Mouse (Mus musculus) kidney, adult 2 months (tissue): ENCODE measurements around the gene Sar1b. TPM values are rescaled to one million over a fixed set of nuclear protein-coding genes. Genes with fewer than 3 reads are reported as not detected.

Source experiments
- DNase-seq: peaks from one replicate; pipeline ENCODE4 v3.0.0; 2021
- H3K27ac ChIP-seq: fragments of 200-500 bp; 2 replicates; pipeline ENCODE4 v1.5.1; 2012; ENCODE audit warnings: low read depth, low read length, control low read depth, inconsistent platforms; ENCODE audit not compliant: insufficient read depth
- H3K27me3 ChIP-seq: fragments of 200-500 bp; replicated peaks from 2 replicates; pipeline ENCODE4 v1.6.1; 2012; ENCODE audit warnings: mild to moderate bottlenecking, moderate library complexity, low read length, inconsistent platforms; ENCODE audit not compliant: control insufficient read depth, insufficient read depth
- H3K36me3 ChIP-seq: fragments of 200-500 bp; 2 replicates; pipeline ENCODE4 v1.6.1; 2012; ENCODE audit warnings: mild to moderate bottlenecking, moderate library complexity, low read length, inconsistent platforms; ENCODE audit not compliant: control insufficient read depth, insufficient read depth
- H3K4me1 ChIP-seq: fragments of 200-500 bp; 2 replicates; pipeline ENCODE4 v1.6.1; 2011; ENCODE audit warnings: low read length; ENCODE audit not compliant: control insufficient read depth, insufficient read depth
- H3K4me3 ChIP-seq: fragments of 200-500 bp; 2 replicates; pipeline ENCODE4 v1.5.1; 2011; ENCODE audit warnings: mild to moderate bottlenecking, low read depth, low read length, control low read depth; ENCODE audit not compliant: insufficient read depth
- CTCF ChIP-seq: fragments of 200-500 bp; conservative IDR thresholded peaks from 2 replicates; pipeline ENCODE4 v1.5.1; 2011; ENCODE audit warnings: low read depth, mild to moderate bottlenecking, control low read depth, low read length, moderate library complexity, mixed read lengths; ENCODE audit not compliant: insufficient read depth, insufficient read length
- POLR2A ChIP-seq: fragments of 200-500 bp; IDR thresholded peaks from one replicate; pipeline ENCODE4 v1.6.1; 2011; ENCODE audit warnings: low read depth, low read length, control low read depth
- WGBS: fragments of 180-500 bp; shearing (Covaris S2); methylation state at CpG from one replicate; pipeline ENCODE4 v1.1.7; 2018; 5-methylcytosine and 5-hydroxymethylcytosine counted together
- polyA plus RNA-seq: library from polyadenylated mRNA; depleted of rRNA; stranded (reverse); fragments of >200 nt; gene quantifications from 2 replicates; pipeline ENCODE4 v1.2.3, GENCODE M21; 2012

Sar1b gene
- polyA plus RNA-seq, 1 experiment: 62.2 TPM

DNA sequence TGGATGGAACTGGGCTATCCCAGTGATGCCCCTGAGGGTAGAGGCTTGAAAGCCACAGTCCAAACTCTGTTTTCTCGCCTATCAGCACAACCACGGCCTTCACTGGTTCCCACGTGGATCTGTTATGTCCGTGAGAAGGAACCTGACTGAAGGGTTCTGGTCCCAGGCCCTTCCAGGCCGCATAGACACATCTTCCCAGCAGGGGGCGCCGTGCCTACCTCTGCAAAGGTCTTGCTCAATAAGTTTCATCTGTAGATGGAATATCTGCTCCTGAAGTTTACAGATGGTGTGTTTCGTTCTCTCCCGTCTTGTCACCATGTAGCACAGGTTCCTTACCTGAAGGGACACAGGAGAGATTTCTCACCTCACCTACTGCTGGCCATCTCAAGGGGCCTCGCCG is 57.4 kb downstream of the Sar1b start:
- Histone ChIP-seq H3K27me3 (no peaks in the 10 kb centered on the region), H3K36me3 (no peaks in the 10 kb centered on the region; the same call in 1 of the 2 replicates), H3K27ac (no peak overlapping the region), H3K4me1 (peaks cover 14% of the 10 kb centered on the region; the same call in 1 of the 2 replicates), H3K4me3 (no peak overlapping the region)
- peak; percentile 84 for DNase-seq
- TF ChIP-seq CTCF (peak; percentile 95), POLR2A (no peak)
- whole genome bisulfite sequencing: 30% methylated on average over 11 of the region's 11 CpGs

DNA sequence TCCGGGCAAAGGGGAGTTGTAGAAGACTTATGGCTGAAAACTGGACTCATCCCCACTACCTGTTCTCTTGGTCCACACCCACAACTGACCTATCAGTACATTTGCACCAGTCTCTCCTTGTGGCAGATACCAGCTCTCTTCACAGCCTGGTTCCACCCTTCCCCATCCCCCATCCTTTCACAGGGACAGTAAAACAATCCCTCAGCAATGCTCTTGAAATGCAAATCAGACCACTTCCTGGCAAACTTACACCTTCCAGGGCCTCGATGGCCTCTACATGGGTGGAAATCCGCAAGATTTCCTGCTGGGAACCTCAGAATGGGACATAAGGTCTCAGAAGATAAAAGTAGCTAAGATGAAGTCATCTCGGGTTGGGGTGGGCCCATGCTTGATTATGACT is 59.2 kb downstream of the Sar1b start:
- no peak for DNase-seq
- 63% methylated on average over 4 of the region's 4 CpGs for WGBS
- Histone ChIP-seq H3K4me1 (peaks cover 16% of the 10 kb centered on the region; the same call in 1 of the 2 replicates), H3K27me3 (no peaks in the 10 kb centered on the region), H3K4me3 (no peak overlapping the region), H3K36me3 (no peaks in the 10 kb centered on the region; the same call in 1 of the 2 replicates), H3K27ac (no peak overlapping the region)
- TF ChIP-seq CTCF: no peak
- no peak for TF ChIP-seq POLR2A

DNA sequence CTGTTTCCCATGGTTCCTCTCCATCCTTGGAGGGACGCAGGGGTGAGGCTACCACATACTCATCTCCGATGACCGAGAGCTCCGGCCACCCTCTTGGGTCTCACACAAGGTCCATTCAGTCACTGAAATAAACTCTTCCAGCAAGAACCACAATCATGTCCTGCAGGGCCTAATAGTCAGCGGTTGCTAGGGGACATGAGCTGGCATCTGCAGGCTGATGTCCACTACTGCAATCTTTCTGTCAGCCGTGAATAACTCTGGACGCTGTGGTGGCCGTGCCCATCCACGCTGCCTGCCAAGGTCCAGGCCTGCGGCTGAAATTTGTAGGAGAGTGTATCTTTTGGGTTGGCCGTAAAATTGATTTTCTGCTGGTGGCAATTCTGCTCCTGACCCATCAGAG is 59.8 kb downstream of the Sar1b start:
- peaks cover 13% of the 10 kb centered on the region; the same call in 1 of the 2 replicates for H3K4me1 ChIP-seq
- DNase-seq: no peak
- 89% methylated on average over 11 of the region's 11 CpGs for WGBS
- no peak overlapping the region for H3K27ac ChIP-seq
- H3K36me3 ChIP-seq: no peaks in the 10 kb centered on the region; the same call in 1 of the 2 replicates
- TF ChIP-seq CTCF: no peak
- TF ChIP-seq POLR2A: no peak
- H3K4me3 ChIP-seq: no peak overlapping the region
- no peaks in the 10 kb centered on the region for H3K27me3 ChIP-seq

DNA sequence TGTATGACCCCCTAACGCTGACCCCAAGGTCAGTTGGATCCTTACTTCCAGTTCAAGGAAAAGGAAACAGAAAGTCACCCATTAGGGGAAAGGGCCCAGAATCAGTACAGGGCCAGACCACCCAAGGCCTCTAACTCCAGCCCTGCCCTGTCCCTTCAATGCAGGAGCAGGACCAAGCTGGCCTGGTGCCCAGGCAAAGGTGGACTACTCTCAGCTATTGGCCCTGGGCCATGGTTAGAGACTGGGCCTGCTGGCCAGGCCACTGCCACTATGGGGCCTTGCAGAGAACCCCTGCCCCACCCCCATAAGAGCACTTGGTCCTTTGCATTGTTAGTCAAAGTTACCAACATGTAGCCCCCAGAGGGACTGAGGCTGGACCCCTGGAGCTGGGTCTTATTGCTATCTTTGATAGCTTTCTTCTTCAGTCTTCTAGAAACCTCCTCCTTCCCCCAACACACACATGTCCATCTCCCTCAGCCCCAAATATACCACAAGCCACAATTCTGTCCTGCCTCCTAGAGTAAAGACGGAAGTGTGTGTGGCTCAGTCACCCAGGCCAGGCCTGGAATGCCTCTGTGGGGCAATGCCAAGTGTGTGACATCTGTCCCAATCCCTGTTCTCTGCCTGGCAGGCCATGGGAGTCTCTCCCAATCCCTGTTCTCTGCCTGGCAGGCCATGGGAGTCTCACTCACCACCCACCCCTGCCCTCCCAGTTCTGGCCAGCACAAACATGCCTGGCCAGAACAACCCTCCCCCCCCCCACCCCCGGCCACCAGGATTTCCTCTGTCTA is 60.7 kb downstream of the Sar1b start:
- Histone ChIP-seq H3K4me1 (peaks cover 12% of the 10 kb centered on the region; the same call in 1 of the 2 replicates), H3K4me3 (no peak overlapping the region), H3K27ac (0 out of 2 replicates have a peak overlapping the region, but pooled peaks have one; percentile 2), H3K36me3 (no peaks in the 10 kb centered on the region; the same call in 1 of the 2 replicates), H3K27me3 (no peaks in the 10 kb centered on the region)
- TF ChIP-seq CTCF: no peak
- TF ChIP-seq POLR2A: no peak
- DNase-seq: peak; percentile 94
- WGBS: 74% methylated on average over 3 of the region's 3 CpGs

DNA sequence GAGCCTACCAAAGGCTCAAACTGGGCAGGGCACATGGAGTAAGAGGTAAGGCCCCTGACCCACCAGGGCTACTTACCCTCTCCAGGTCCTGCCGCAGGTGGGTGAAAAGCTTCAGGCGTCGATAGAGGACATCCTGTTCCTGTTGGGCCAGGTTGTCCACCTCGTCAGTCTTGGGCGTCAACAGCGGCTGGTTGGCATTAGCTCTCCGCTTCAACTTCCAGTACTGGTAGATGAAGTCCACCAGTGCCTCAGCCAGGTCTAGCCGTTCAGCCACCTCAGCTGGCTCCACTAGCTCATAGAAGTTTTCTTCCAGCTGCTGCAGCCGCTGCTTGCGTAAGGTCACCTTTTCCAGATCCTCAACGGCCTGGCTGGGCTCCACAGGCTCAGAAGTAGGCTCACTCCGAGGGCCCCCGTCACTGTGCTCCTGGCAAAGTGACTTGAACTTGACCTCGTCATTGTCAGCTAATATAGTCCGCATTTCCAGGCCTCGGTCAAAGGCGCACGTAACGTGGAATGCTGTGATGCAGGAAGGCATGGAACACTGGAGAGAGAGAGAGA is 61.5 kb downstream of the Sar1b start:
- Histone ChIP-seq H3K4me3 (no peak overlapping the region), H3K27me3 (no peaks in the 10 kb centered on the region), H3K27ac (peak overlapping the region; percentile 5; the same call in 1 of the 2 replicates), H3K36me3 (no peaks in the 10 kb centered on the region; the same call in 1 of the 2 replicates), H3K4me1 (peaks cover 12% of the 10 kb centered on the region; the same call in 1 of the 2 replicates)
- peak; percentile 43 for DNase-seq
- TF ChIP-seq CTCF (no peak), POLR2A (no peak)
- WGBS: 81% methylated on average over 19 of the region's 19 CpGs

DNA sequence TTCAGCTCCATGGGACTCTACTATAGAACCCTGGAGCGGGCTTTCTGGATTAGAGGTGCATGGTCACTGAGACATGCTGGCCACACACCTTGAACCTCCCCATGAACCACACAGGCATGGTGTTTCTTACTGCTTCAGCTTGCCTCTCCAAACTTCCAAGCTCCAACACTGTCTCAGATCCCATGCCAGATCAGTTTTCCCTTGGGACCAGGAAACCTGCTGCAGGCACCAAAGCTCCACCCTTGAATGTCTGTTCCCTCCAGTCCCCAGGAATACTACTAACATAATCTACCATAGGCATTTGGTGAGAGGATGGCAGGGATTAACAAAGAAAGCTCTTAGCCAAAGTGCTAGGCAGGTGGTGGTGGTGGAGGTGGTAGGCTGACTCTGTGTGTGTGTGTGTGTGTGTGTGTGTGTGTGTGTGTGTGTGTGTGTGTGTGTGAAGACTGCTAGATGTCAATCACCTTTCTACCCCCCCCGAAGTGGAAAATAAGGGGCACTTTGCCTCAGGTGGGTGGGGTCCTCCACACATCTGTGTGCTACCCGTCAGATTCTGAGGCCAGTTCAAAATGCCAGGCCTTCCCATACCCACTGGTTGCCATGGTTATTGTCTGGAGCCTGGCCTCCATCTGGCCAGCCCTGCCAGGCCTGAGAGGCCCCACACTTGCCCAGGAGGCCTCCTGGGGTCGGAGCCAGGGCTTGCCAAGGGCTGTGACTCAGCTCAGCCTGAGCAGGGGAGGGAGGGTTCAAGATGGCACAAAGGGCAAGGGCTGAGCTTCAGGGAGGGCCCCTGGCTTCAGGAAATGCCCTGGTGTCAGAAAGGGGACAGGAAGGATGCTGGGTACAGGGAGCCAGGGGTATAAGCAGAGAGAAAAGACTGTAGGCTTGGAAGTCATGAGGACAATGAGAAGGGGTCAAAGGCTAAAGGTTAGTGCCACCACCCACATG is 68.7 kb downstream of the Sar1b start:
- TF ChIP-seq POLR2A: no peak
- TF ChIP-seq CTCF: no peak
- H3K4me3 ChIP-seq: no peak overlapping the region
- H3K36me3 ChIP-seq: peaks cover 3% of the 10 kb centered on the region
- 0 out of 2 replicates have a peak overlapping the region, but pooled peaks have one; percentile 19 for H3K27ac ChIP-seq
- no peaks in the 10 kb centered on the region for H3K27me3 ChIP-seq
- WGBS: 54% methylated on average over 4 of the region's 4 CpGs
- DNase-seq: peak; percentile 90
- peaks cover 12% of the 10 kb centered on the region; the same call in 1 of the 2 replicates for H3K4me1 ChIP-seq

DNA sequence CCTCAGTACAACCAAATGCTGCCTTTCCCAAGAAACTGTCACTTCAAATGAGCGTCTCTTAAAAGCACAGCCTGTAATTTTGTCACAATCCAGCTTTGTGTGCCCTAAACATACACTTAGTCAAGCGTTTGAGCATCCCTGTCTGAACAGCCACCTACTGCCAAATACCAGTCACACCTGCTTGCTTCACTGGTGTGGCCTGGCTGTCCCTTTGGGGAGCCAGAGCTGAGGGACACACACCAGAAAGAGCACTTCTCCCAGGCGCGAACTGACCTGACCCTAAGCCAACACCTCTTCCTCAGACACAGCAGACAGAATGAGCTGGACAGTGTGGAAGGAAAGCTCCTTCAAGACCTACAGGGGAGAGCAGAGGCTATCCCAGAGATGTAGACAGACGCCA is 69.5 kb downstream of the Sar1b start:
- no peak for DNase-seq
- Histone ChIP-seq H3K36me3 (peaks cover 3% of the 10 kb centered on the region; the same call in 1 of the 2 replicates), H3K4me3 (no peak overlapping the region), H3K27ac (peak overlapping the region; percentile 0; the same call in 1 of the 2 replicates), H3K27me3 (no peaks in the 10 kb centered on the region), H3K4me1 (peaks cover 12% of the 10 kb centered on the region; the same call in 1 of the 2 replicates)
- TF ChIP-seq POLR2A (no peak), CTCF (no peak)
- WGBS: 66% methylated on average over 5 of the region's 5 CpGs
